Mouse (Mus musculus): Measurements from ENCODE around the gene Ssr2. TPM values are rescaled to one million over a fixed set of nuclear protein-coding genes. Genes with fewer than 3 reads are reported as not detected.

The Ssr2 gene
- total RNA-seq, 1 experiment from 2014 or later = 144 TPM

GRCm38 (mm10) chr3:88541622-88542401 lies 33.9 kb upstream of the Ssr2 start:
- ATAC-seq (replicated peaks; ENCODE audit: low read depth, poor library complexity, severe bottlenecking) = no peak

GRCm38 (mm10) chr3:88542486-88542885 lies 33.2 kb upstream of the Ssr2 start:
- no peak for ATAC-seq (replicated peaks; ENCODE audit: low read depth, poor library complexity, severe bottlenecking)

DNA sequence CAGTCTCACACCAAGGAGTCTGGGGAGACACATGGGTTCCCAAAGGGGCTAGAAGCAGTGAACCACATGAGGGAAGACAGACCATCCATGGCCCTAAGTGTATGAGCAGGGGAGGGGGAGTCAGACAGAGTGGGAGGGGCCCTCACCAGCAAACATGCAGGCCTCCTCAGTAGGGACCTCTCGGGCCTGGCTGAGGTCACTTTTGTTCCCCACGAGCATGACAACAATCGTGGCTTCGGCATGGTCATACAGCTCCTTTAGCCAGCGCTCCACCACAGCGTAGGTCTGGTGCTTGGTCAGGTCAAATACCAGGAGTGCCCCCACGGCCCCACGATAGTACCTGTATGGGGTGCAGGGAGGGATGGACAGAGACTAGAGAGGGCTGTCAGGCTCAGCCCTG lies 32.5 kb upstream of the Ssr2 start:
- no peak for ATAC-seq (replicated peaks; ENCODE audit: low read depth, poor library complexity, severe bottlenecking)

DNA sequence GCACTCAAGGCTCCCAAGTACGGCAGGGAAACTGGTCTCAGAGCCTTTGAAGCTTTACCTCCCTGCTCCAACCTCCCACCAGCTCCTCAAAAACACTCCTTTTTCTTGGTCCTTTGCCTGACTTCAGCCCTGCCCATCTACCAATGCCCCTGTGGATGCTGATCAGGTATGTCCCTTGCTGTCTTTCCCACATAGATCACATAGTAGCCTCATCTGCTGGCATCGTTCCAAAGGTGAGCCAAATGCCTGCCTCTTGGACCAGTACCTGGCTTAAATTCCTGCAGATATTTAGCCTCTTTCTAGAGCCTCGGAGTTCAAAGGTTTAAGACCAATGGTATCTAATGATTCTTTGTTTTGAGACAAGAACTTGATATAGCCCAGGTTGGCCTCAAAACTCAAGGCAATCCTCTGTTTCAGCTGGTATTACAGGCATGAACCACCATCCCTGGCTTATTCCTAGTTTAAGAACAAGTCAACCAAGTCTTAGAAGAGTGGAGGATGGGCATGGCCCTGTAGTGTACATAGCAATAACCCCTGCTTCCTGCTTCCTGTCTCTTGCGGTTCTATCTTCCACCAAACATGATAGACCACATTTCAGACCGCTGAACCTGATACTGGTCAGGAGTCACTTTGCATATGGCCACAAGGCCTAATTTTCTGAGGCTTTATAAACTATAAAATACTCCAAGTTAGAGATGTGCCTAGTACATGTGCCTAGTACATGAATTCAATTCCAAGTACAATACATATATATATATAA lies 31.8 kb upstream of the Ssr2 start:
- peak; percentile 50 for ATAC-seq (replicated peaks; ENCODE audit: low read depth, poor library complexity, severe bottlenecking)

GRCm38 (mm10) chr3:88544514-88544913 lies 31.2 kb upstream of the Ssr2 start:
- ATAC-seq (replicated peaks; ENCODE audit: low read depth, poor library complexity, severe bottlenecking) = 0 out of 2 replicates have a peak, but pooled peaks have one; percentile 30

GRCm38 (mm10) chr3:88544955-88545591 lies 30.6 kb upstream of the Ssr2 start:
- ATAC-seq (replicated peaks; ENCODE audit: low read depth, poor library complexity, severe bottlenecking) = peak; percentile 54

DNA sequence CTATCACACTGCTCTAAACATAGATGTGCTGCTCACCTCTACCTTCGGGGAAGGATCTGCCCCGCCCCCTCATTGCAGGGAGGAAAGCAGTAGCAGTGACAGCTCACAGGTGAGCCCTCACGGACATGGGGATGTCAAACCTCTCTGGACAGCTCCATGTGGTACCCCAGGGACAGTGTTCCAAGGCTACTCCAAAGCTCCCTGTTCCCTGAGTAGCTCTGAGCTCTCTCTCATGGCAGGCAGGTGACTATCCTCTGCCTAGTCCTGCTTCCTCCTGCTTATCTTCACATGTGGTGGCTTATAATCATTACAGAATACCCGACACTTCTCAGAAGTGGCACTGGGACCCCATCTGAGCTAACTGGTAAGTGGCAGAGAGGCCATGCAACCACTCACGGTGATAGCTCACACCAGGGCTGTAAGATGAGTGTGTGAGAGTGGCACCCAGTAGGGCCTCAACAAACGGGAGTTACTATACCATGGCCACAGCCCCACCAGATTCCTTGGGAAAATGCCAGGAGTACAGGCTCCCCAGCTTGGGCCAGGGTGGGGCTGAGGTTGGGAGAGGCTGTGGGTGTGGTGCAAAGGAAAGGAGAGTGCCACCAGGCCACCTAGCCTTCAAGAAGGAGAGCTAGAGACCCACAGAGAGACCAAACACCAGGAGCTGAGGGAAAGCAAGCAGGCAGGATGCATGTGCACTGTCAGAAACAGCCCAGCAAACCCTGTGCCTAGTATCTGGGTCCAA lies 28.8 kb upstream of the Ssr2 start:
- no peak for ATAC-seq (replicated peaks; ENCODE audit: low read depth, poor library complexity, severe bottlenecking)

GRCm38 (mm10) chr3:88548180-88548917 lies 27.3 kb upstream of the Ssr2 start, which contains the start of gene Rab25:
TSS of gene Rab25 (minus strand) at chr3:88548300.
- ATAC-seq (replicated peaks; ENCODE audit: low read depth, poor library complexity, severe bottlenecking) = no peak

DNA sequence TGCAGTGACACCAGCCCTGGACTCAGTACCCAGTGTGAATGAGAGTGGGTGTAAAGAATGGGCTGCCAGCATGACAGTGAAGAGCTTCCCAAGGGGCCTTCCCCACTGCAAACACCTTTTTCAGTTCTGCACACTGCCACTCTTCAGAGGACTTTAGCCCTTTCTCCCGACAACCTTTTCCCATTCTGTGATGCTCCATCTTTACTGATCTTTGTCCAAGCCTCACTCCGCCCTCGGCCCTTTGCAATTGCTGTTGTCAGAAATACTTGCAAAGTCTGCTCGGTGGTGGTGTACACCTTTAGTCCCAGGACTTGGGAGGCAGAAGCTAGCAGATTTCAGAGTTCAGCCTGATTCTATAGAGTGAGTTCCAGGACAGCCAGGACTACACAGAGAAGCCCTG lies 24.1 kb upstream of the Ssr2 start:
- no peak for ATAC-seq (replicated peaks; ENCODE audit: low read depth, poor library complexity, severe bottlenecking)

- no peak for ATAC-seq (replicated peaks; ENCODE audit: low read depth, poor library complexity, severe bottlenecking)
These were observed 23.5 kb upstream of the Ssr2 start for GRCm38 (mm10) chr3:88552082-88552645.

GRCm38 (mm10) chr3:88552676-88553524 lies 22.8 kb upstream of the Ssr2 start, which contains the start of gene Lamtor2:
TSS of gene Lamtor2 (minus strand) at chr3:88553074.
- peak; percentile 84 for ATAC-seq (replicated peaks; ENCODE audit: low read depth, poor library complexity, severe bottlenecking)

DNA sequence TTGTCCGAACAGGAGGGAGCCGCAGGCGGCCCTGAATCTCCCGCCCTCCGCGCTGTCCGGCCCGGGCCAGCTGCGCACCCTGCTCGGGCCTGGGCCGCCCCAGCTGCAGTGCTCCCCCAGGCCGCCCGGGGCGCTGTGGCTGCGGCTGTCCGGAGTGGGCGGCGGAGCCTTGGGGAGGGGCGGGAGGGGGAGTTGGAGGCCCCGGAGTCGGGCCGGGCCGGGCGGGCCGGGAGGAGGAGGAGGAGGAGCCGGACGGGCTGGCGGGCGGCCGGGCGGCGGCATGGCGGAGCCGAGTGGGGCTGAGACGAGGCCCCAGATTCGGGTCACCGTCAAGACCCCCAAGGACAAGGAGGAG lies 22.2 kb upstream of the Ssr2 start, which contains the start of gene Ubqln4:
TSS of gene Ubqln4 (plus strand) at position 234 of the 355 bp plus-strand sequence.
- peak; percentile 51 for ATAC-seq (replicated peaks; ENCODE audit: low read depth, poor library complexity, severe bottlenecking)

- ATAC-seq (replicated peaks; ENCODE audit: low read depth, poor library complexity, severe bottlenecking) = peak; percentile 14; the same call in 1 of the 2 replicates
These were observed 21.6 kb upstream of the Ssr2 start for GRCm38 (mm10) chr3:88553880-88554586.

- no peak for ATAC-seq (replicated peaks; ENCODE audit: low read depth, poor library complexity, severe bottlenecking)
These were observed 20.5 kb upstream of the Ssr2 start for GRCm38 (mm10) chr3:88555069-88555605.

- ATAC-seq (replicated peaks; ENCODE audit: low read depth, poor library complexity, severe bottlenecking) = no peak
These were observed 19.9 kb upstream of the Ssr2 start for GRCm38 (mm10) chr3:88555731-88556130.

DNA sequence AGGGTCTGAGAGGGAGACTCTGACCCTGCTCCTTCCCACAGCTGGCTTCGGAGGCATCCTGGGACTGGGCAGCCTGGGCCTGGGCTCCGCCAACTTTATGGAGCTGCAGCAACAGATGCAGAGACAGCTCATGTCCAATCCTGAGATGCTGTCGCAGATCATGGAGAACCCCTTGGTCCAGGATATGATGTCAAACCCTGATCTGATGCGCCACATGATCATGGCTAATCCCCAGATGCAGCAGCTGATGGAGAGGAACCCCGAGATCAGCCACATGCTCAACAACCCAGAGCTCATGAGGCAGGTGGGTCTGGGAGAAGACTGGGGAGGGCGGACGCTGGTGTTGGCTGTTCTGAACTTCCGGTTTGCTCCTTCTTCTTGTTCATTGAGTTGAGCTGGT lies 19.1 kb upstream of the Ssr2 start:
- no peak for ATAC-seq (replicated peaks; ENCODE audit: low read depth, poor library complexity, severe bottlenecking)

GRCm38 (mm10) chr3:88559596-88559995 lies 16.1 kb upstream of the Ssr2 start:
- ATAC-seq (replicated peaks; ENCODE audit: low read depth, poor library complexity, severe bottlenecking) = no peak
